Mouse (Mus musculus): ENCODE measurements around the gene Acsl5.

Gene Acsl5

DNA sequence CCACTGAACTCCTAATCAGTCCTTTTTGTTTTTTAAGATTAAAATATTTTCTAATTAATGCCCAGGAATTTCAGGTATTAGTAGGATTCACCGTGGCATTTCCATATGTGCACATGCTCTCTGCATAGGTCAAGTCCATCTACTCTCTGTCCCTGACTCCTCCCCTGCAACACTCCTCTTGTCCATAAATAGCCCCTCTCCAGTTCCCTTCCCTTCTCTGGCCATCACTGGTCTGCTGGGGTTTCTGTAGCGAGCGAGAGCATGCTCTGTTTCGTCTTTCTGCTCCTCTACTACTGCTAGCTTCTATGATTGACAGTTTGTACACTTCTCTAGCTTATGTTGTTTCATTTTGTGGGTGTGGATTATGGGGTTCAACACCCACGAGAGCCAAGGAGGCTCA, 80.0 kb downstream of the Acsl5 start:
- no peak for DNase-seq (ENCODE audit: low spot score in 2 of 2)

DNA sequence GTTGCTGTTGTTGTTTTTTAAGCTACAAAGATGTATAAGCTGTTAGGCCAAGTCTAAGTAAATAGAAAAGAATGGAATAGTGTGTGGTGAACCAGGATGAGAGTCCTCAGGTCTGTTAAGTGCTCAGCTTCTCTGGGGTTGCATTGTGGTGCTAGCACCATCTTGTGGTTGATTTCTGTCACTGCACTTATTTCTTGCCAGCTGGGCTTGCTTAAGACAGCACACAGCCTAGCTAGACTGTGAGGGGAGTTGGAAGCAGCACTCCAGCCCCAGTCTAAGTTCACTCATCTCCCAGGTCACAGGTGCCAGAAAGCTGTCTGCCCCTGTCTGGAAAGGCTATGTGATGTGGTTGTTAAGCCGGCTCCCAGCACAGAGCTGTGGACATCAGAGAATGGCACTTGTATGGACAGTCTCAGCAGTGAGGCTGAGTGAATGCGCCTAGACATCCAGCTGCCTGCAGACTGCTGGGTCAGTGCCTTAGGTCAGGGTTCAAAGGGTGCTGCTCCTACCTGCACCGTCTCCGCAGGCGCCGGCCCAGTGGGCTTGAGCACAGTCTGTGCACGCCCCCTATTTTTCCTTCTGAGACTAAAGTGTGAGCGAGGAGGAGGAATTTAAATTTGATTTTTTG, 81.0 kb downstream of the Acsl5 start:
- peak; percentile 44 to 55 for DNase-seq (ENCODE audit: low spot score in 2 of 2)

DNA sequence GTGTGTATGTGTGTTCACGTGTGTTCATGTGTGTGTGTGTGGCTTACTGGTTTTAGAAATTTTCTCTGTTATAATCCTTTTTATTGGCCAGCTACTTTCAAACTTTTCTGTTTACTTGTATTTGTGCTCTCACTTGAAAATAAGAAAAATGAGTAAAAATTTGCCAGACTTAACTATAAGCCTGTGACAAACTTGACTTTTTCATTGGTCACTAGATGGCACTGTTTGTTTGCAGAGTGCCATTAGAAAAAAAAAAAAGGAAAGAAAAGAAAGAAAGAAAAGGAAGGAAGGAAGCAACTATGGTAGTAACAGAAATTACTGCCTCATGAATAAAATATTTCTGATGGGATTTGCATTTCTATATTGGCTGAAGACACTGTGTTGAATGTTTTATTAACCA, 84.1 kb downstream of the Acsl5 start:
- DNase-seq (ENCODE audit: low spot score in 2 of 2): no peak

DNA sequence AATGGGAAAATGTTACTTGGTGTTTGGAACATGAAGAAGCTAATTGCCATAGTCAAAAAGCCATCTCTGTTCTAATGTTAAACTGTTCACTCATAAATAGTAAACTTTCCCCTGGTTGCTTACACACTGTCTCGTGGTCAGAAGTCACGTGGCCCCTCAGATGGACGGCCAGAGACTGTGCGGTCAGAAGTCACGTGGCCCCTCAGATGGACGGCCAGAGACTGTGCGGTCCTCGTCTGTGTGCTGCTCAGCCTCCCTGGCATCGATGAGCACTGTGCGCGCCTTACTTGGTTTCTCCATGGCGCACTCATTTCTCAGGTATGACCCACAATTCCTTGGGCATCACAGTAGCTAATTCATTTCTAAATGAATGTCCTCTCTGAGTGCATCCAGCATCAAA, 84.7 kb downstream of the Acsl5 start:
- DNase-seq (ENCODE audit: low spot score in 2 of 2): no peak

DNA sequence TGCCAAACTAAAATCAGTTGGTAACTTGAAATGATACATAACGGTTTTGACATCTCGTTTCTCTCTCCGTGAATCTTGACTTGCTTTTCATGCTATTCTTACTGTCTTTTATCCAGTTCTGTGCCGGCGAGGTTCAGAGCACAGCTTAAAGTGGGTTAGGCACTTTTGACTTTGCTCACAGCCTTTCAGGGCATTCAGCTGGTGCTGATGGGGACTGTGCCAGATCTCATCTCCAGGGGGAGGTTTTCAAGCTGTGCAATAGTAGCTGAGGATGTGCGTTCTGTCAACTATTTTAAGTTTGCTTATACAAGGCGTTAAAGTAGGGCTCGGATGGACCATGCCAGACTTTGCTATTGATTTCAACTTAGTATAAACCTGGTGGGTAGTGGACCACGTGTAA, 85.3 kb downstream of the Acsl5 start:
- no peak for DNase-seq (ENCODE audit: low spot score in 2 of 2)

DNA sequence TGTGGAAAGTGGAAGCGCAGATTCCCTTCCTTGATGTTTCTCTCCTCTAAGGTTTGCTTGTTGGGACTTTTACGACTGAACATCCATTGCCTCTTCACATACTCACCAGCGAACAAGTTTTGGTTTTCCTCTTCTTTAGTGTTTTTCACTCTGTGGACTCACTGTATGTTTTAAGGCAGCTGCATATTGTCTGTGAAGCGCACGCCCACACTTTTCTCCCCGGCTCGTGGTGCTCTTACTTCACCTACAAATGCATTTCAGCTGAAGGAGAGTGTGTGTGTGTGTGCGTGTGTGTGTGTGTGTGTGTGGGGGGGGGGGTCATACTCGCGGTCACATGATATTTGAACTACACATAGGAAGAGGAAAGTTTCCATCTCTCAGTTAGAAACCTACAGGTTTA, 85.9 kb downstream of the Acsl5 start:
- no peak for DNase-seq (ENCODE audit: low spot score in 2 of 2)

DNA sequence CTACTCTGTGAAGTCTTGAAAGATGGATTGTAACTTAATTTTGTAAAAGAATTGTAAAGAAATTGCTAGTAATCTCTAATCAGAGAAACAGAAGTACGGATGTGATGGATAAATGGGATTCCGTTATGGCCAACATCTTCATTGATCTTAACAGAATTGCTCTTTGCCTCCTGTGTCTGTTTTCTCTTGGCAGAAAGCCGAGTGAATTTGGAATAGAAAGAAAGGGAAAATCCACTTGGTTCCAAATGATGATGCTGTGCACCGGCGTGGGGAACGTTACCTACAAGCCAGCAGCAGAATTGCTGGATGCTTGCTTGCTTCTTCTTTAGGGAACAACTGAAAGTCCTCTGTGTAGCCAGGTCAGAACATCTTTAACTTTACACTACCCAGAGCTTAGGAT, 88.8 kb downstream of the Acsl5 start:
- no peak for DNase-seq (ENCODE audit: low spot score in 2 of 2)

DNA sequence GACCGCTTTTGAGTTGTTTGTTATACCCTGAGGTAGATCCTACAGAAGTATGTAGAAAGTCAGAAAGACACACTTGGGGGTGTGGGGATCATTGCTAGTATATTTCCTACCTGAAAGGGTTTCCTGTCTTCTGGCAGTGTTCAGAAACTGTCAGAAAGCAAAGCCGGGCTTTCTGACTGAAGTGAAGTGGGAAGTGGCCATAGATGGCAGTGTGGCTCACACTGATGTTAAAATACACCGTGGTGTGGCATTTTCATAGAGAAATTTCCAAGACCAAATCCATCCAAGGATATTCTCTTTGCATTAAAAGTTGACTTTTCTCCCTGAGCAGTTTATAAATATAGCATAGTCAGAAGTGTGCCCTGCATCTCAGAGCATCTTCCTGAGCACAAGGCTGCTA, 89.6 kb downstream of the Acsl5 start:
- no peak for DNase-seq (ENCODE audit: low spot score in 2 of 2)

DNA sequence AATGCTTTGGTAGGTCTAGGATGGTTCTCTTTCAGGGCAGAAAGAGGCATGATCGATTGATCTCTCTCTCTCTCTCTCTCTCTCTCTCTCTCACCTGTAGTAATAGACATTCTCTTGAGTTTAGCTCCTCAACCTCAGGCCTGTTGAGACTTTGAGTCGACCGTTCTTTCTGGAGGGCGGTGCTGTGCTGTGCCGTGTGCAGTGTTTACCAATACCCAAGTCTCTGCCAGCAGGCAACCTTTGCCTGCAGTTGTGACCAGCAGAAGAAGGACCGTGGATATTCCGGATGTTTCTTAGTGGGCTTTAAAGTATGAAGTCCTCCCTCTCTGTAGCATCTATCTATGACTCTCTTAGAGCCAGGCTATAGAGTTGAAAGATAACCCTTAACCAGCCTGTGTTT, 90.7 kb downstream of the Acsl5 start:
- DNase-seq (ENCODE audit: low spot score in 2 of 2): no peak

DNA sequence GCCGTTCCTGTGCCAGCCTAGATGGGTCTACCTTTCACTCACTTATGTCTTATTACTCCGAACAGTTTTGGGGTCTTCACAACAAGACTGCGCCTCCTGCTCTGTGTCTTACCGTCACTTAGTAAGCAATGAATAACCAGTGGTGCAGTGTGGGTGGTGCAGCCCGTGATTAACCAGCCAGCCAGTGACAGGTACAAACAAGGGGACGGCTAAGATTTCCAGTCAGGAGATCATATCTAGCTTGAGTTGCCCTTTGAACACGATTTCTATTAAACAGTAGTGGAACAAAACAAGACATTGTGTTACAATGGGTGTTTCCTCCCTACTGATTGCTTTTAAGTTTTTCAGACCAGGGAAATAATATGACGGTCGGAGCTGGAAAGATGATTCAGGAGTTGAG, 91.5 kb downstream of the Acsl5 start:
- DNase-seq (ENCODE audit: low spot score in 2 of 2): no peak

Data from frontal cortex, postnatal 25 days (tissue).